Mouse (Mus musculus) heart, embryonic 16.5 days (tissue): Measurements from ENCODE around the gene Fktn. TPM values are rescaled to one million over a fixed set of nuclear protein-coding genes. Genes with fewer than 3 reads are reported as not detected.

ENCODE experiments used
- ATAC-seq: fragments of 200-750 bp; cut with Nextera tagmentation; replicated peaks from 2 replicates; pipeline ENCODE4 v1.8.0; 2017; ENCODE audit warnings: moderate number of reproducible peaks; ENCODE audit not compliant: insufficient read depth, low FRiP score; ENCODE audit errors: extremely low read depth
- H3K27ac ChIP-seq: fragments of 300-500 bp; sonication (generic); 2 replicates; pipeline ENCODE4 v1.5.1; 2014; ENCODE audit warnings: mild to moderate bottlenecking, low read length, control low read depth, moderate library complexity
- H3K27me3 ChIP-seq: fragments of 300-500 bp; sonication (generic); 2 replicates; pipeline ENCODE4 v1.6.1; 2014; ENCODE audit warnings: low read length, mixed read lengths; ENCODE audit not compliant: control insufficient read depth, insufficient read depth
- H3K36me3 ChIP-seq: fragments of 300-500 bp; sonication (generic); 2 replicates; pipeline ENCODE4 v1.6.1; 2014; ENCODE audit not compliant: control insufficient read depth, insufficient read depth
- H3K4me1 ChIP-seq: fragments of 300-500 bp; sonication (generic); 2 replicates; pipeline ENCODE4 v1.6.1; 2014; ENCODE audit warnings: low read length, mixed read lengths; ENCODE audit not compliant: control insufficient read depth, insufficient read depth
- H3K4me2 ChIP-seq: fragments of 300-500 bp; sonication (generic); 2 replicates; pipeline ENCODE4 v1.6.1; 2014; ENCODE audit warnings: low read depth, mild to moderate bottlenecking, control low read depth, low read length
- H3K4me3 ChIP-seq: fragments of 300-500 bp; sonication (generic); 2 replicates; pipeline ENCODE4 v1.5.1; 2014; ENCODE audit warnings: mild to moderate bottlenecking, control low read depth, low read length
- H3K9ac ChIP-seq: fragments of 300-500 bp; sonication (generic); 2 replicates; pipeline ENCODE4 v1.6.1; 2014; ENCODE audit warnings: low read length, control low read depth
- H3K9me3 ChIP-seq: fragments of 300-500 bp; sonication (generic); replicated peaks from 2 replicates; pipeline ENCODE4 v1.6.1; 2016; ENCODE audit warnings: low read length; ENCODE audit not compliant: control insufficient read depth
- WGBS: fragments of 180-500 bp; shearing (Covaris S2); extraction: QIAGEN DNeasy Blood & Tissue Kit; methylation state at CpG from one replicate; pipeline ENCODE4 v1.1.7; 2014; 5-methylcytosine and 5-hydroxymethylcytosine counted together
- polyA plus RNA-seq: library from polyadenylated mRNA; unstranded; fragments of >200 nt; fragmentation: Nextera tagmentation; extraction: Ambion mirVana; gene quantifications from 2 replicates; pipeline ENCODE4 v1.2.1, GENCODE M21; 2015

The Fktn gene
- polyA plus RNA-seq, 1 experiment from 2014 or later, result 18.7 TPM

GRCm38 (mm10) chr4:53758764-53759163 lies 45.0 kb downstream of the Fktn start:
- Histone ChIP-seq H3K27ac (no peak overlapping the region), H3K9ac (no peak overlapping the region), H3K9me3 (no peaks in the 10 kb centered on the region), H3K36me3 (peaks cover 8% of the 10 kb centered on the region; the same call in 1 of the 2 replicates), H3K4me2 (no peak overlapping the region), H3K4me1 (no peaks in the 10 kb centered on the region), H3K4me3 (no peak overlapping the region), H3K27me3 (no peaks in the 10 kb centered on the region)
- no peak for ATAC-seq
- 86% methylated on average over 4 of the region's 4 CpGs for whole genome bisulfite sequencing

- Histone ChIP-seq H3K27me3 (no peaks in the 10 kb centered on the region), H3K4me3 (no peak overlapping the region), H3K4me2 (no peak overlapping the region), H3K4me1 (no peaks in the 10 kb centered on the region), H3K9me3 (no peaks in the 10 kb centered on the region), H3K27ac (no peak overlapping the region), H3K9ac (no peak overlapping the region), H3K36me3 (peaks cover 8% of the 10 kb centered on the region; the same call in 1 of the 2 replicates)
- 92% methylated on average over 3 of the region's 3 CpGs for WGBS
- no peak for ATAC-seq
Measured at GRCm38 (mm10) chr4:53759678-53760077, 45.9 kb downstream of the Fktn start.

- H3K27me3 ChIP-seq, result no peaks in the 10 kb centered on the region
- H3K4me1 ChIP-seq, result no peaks in the 10 kb centered on the region
- no peak overlapping the region for H3K9ac ChIP-seq
- no peak overlapping the region for H3K27ac ChIP-seq
- peaks cover 8% of the 10 kb centered on the region; the same call in 1 of the 2 replicates for H3K36me3 ChIP-seq
- WGBS, result 68% methylated on average over 3 of the region's 3 CpGs
- no peak overlapping the region for H3K4me3 ChIP-seq
- ATAC-seq, result no peak
- no peaks in the 10 kb centered on the region for H3K9me3 ChIP-seq
- no peak overlapping the region for H3K4me2 ChIP-seq
Measured at GRCm38 (mm10) chr4:53762501-53762900, 48.7 kb downstream of the Fktn start.

- no peak overlapping the region for H3K4me3 ChIP-seq
- H3K4me1 ChIP-seq, result peaks cover 2% of the 10 kb centered on the region; the same call in 1 of the 2 replicates
- peaks cover 4% of the 10 kb centered on the region for H3K27me3 ChIP-seq
- no peak overlapping the region for H3K27ac ChIP-seq
- no peaks in the 10 kb centered on the region for H3K36me3 ChIP-seq
- H3K4me2 ChIP-seq, result no peak overlapping the region
- H3K9ac ChIP-seq, result no peak overlapping the region
- 33% methylated on average over 6 of the region's 6 CpGs for WGBS
- no peaks in the 10 kb centered on the region for H3K9me3 ChIP-seq
- ATAC-seq, result no peak
Measured at GRCm38 (mm10) chr4:53770958-53771735, 57.3 kb downstream of the Fktn start.

- H3K4me2 ChIP-seq, result no peak overlapping the region
- no peak overlapping the region for H3K9ac ChIP-seq
- H3K27me3 ChIP-seq, result peaks cover 12% of the 10 kb centered on the region
- peaks cover 2% of the 10 kb centered on the region; the same call in 1 of the 2 replicates for H3K4me1 ChIP-seq
- H3K36me3 ChIP-seq, result no peaks in the 10 kb centered on the region
- ATAC-seq, result no peak
- 75% methylated on average over 5 of the region's 5 CpGs for WGBS
- no peak overlapping the region for H3K27ac ChIP-seq
- no peaks in the 10 kb centered on the region for H3K9me3 ChIP-seq
- no peak overlapping the region for H3K4me3 ChIP-seq
Measured at GRCm38 (mm10) chr4:53772004-53772403, 58.2 kb downstream of the Fktn start.

- Histone ChIP-seq H3K27me3 (peaks cover 16% of the 10 kb centered on the region), H3K9ac (no peak overlapping the region), H3K4me1 (peaks cover 2% of the 10 kb centered on the region; the same call in 1 of the 2 replicates), H3K4me3 (no peak overlapping the region), H3K36me3 (no peaks in the 10 kb centered on the region), H3K9me3 (no peaks in the 10 kb centered on the region), H3K4me2 (no peak overlapping the region), H3K27ac (no peak overlapping the region)
- WGBS, result 41% methylated on average over 6 of the region's 6 CpGs
- ATAC-seq, result no peak
Measured at GRCm38 (mm10) chr4:53773911-53774310, 60.1 kb downstream of the Fktn start.

- no peak overlapping the region for H3K4me2 ChIP-seq
- 79% methylated on average over 4 of the region's 4 CpGs for WGBS
- peaks cover 5% of the 10 kb centered on the region for H3K4me1 ChIP-seq
- H3K9me3 ChIP-seq, result no peaks in the 10 kb centered on the region
- peaks cover 16% of the 10 kb centered on the region for H3K27me3 ChIP-seq
- H3K36me3 ChIP-seq, result no peaks in the 10 kb centered on the region
- H3K9ac ChIP-seq, result no peak overlapping the region
- H3K4me3 ChIP-seq, result no peak overlapping the region
- H3K27ac ChIP-seq, result no peak overlapping the region
- ATAC-seq, result no peak
Measured at GRCm38 (mm10) chr4:53781396-53781795, 67.6 kb downstream of the Fktn start.

GRCm38 (mm10) chr4:53782216-53783070 lies 68.6 kb downstream of the Fktn start:
- no peak overlapping the region for H3K9ac ChIP-seq
- H3K36me3 ChIP-seq, result no peaks in the 10 kb centered on the region
- no peak overlapping the region for H3K27ac ChIP-seq
- H3K9me3 ChIP-seq, result no peaks in the 10 kb centered on the region
- no peak for ATAC-seq
- H3K4me2 ChIP-seq, result no peak overlapping the region
- 36% methylated on average over 14 of the region's 14 CpGs for WGBS
- H3K4me3 ChIP-seq, result no peak overlapping the region
- peaks cover 5% of the 10 kb centered on the region for H3K4me1 ChIP-seq
- peaks cover 6% of the 10 kb centered on the region for H3K27me3 ChIP-seq
